In the genomic region with DNA sequence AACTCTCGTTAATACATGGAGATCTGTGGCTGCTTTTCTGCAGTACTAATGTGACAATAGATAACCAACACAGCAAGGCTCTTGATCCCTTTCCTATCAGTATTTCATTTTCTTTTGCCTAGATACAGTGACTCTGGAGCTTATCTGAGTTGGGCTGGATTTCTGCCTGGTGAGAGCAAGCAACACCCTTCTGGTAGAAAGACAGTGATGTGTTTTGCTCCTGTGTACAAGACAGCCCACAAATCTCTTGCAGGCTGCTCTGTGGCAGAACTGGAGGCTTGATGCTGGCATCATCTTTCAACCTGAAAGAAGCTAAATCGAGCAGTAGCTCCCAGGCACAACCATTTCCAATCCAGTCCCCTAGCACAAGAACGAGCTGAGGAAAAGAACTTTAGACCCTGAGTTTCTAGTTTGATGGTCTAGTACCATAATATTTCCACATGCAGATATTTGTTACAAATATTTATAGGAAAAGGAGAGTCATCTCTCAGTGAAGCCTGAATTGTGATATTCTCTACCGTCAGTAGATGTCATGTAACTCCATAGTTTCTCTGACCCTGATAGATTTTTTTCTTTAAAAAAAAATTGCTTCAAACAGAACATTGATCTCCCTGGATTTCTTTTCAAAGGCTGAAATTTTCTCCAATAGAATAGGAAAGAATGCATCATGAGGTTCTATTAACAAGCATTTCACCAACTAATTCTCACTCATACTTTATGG, we compare ENCODE assay signal across 20 mouse cellular contexts.
DNase-seq lines count a peak whose midpoint lies in the region; ATAC-seq and TF ChIP-seq lines count a peak whose summit lies in the region.
"Had no signal": no experiment of that assay in that cellular context is flagged by ENCODE, and none has a peak within 500 bp of the region (broad histone marks: within the 10 kb centered on the region; RNA-seq: fewer than 3 reads in every experiment).

No protein-coding gene starts in this region.

- no peak overlapping the region for H3K9ac ChIP-seq in hindbrain, embryonic 14.5 days
- H3K9ac ChIP-seq in hindbrain, embryonic 13.5 days, result no peak overlapping the region
- no peak overlapping the region for H3K9ac ChIP-seq in midbrain, postnatal 0 days (replicated peaks; ENCODE audit: low read length, poor library complexity, severe bottlenecking)
- no peak overlapping the region for H3K9ac ChIP-seq in intestine, embryonic 16.5 days (ENCODE audit: low read depth, low read length)
- H3K9ac ChIP-seq: heart, embryonic 13.5 days; liver, embryonic 14.5 days; lung, embryonic 15.5 days; midbrain, embryonic 12.5 days; neural tube, embryonic 15.5 days had no signal

- no peaks in the 10 kb centered on the region for H3K4me1 ChIP-seq in hindbrain, embryonic 14.5 days (replicated peaks; ENCODE audit: control insufficient read depth, insufficient read depth, low read length)
- no peaks in the 10 kb centered on the region for H3K4me1 ChIP-seq in hindbrain, embryonic 13.5 days (replicated peaks)
- H3K4me1 ChIP-seq in midbrain, postnatal 0 days (ENCODE audit: insufficient read depth, low read length), result no peaks in the 10 kb centered on the region
- no peaks in the 10 kb centered on the region for H3K4me1 ChIP-seq in midbrain, embryonic 10.5 days
- H3K4me1 ChIP-seq in intestine, embryonic 16.5 days (ENCODE audit: control insufficient read depth, insufficient read depth, low read length), result no peaks in the 10 kb centered on the region
- H3K4me1 ChIP-seq: forebrain, embryonic 10.5 days; heart, embryonic 13.5 days; lung, embryonic 15.5 days; midbrain, embryonic 12.5 days; neural tube, embryonic 15.5 days had no signal

- TF ChIP-seq CTCF in midbrain, postnatal 0 days (IDR thresholded peaks at IDR 0.05), result peak; percentile 53

- H3K36me3 ChIP-seq in hindbrain, embryonic 14.5 days (replicated peaks; ENCODE audit: control insufficient read depth, insufficient read depth), result no peaks in the 10 kb centered on the region
- no peaks in the 10 kb centered on the region for H3K36me3 ChIP-seq in hindbrain, embryonic 13.5 days
- no peaks in the 10 kb centered on the region for H3K36me3 ChIP-seq in midbrain, postnatal 0 days (ENCODE audit: insufficient read depth, low read length)
- no peaks in the 10 kb centered on the region for H3K36me3 ChIP-seq in midbrain, embryonic 10.5 days
- no peaks in the 10 kb centered on the region for H3K36me3 ChIP-seq in intestine, embryonic 16.5 days (ENCODE audit: control insufficient read depth, insufficient read depth, low read length)
- H3K36me3 ChIP-seq: forebrain, embryonic 10.5 days; heart, embryonic 13.5 days; lung, embryonic 15.5 days; midbrain, embryonic 12.5 days; neural tube, embryonic 15.5 days had no signal

- no peaks in the 10 kb centered on the region for H3K9me3 ChIP-seq in hindbrain, embryonic 14.5 days (ENCODE audit: control insufficient read depth, low read length)
- H3K9me3 ChIP-seq in hindbrain, embryonic 13.5 days, result no peaks in the 10 kb centered on the region
- H3K9me3 ChIP-seq in midbrain, postnatal 0 days (ENCODE audit: low read length), result no peaks in the 10 kb centered on the region
- no peaks in the 10 kb centered on the region for H3K9me3 ChIP-seq in midbrain, embryonic 10.5 days (replicated peaks)
- H3K9me3 ChIP-seq in intestine, embryonic 16.5 days (ENCODE audit: control insufficient read depth, low read length), result no peaks in the 10 kb centered on the region
- H3K9me3 ChIP-seq: forebrain, embryonic 10.5 days; heart, embryonic 13.5 days; lung, embryonic 15.5 days; midbrain, embryonic 12.5 days; neural tube, embryonic 15.5 days had no signal

- WGBS in hindbrain, embryonic 14.5 days, result 83% methylated on average over 4 of the region's 4 CpGs
- WGBS in hindbrain, embryonic 13.5 days, result 77% methylated on average over 4 of the region's 4 CpGs
- 79% methylated on average over 4 of the region's 4 CpGs for WGBS in midbrain, postnatal 0 days
- 84% methylated on average over 4 of the region's 4 CpGs for WGBS in midbrain, embryonic 10.5 days
- 71% methylated on average over 4 of the region's 4 CpGs for WGBS in intestine, embryonic 16.5 days

- no peak overlapping the region for H3K27ac ChIP-seq in hindbrain, embryonic 14.5 days
- no peak overlapping the region for H3K27ac ChIP-seq in hindbrain, embryonic 13.5 days
- H3K27ac ChIP-seq in midbrain, postnatal 0 days (ENCODE audit: low read depth, low read length), result no peak overlapping the region
- H3K27ac ChIP-seq in midbrain, embryonic 10.5 days (replicated peaks), result no peak overlapping the region
- no peak overlapping the region for H3K27ac ChIP-seq in intestine, embryonic 16.5 days (ENCODE audit: low read length)
- H3K27ac ChIP-seq: forebrain, embryonic 10.5 days; heart, embryonic 13.5 days; kidney, postnatal 0 days; liver, embryonic 14.5 days; lung, embryonic 15.5 days; macrophage; midbrain, embryonic 12.5 days; neural tube, embryonic 15.5 days had no signal

- H3K4me3 ChIP-seq in hindbrain, embryonic 14.5 days (replicated peaks; ENCODE audit: low read length), result no peak overlapping the region
- no peak overlapping the region for H3K4me3 ChIP-seq in hindbrain, embryonic 13.5 days
- H3K4me3 ChIP-seq in midbrain, postnatal 0 days (ENCODE audit: low read depth, low read length), result no peak overlapping the region
- H3K4me3 ChIP-seq in midbrain, embryonic 10.5 days, result no peak overlapping the region
- no peak overlapping the region for H3K4me3 ChIP-seq in intestine, embryonic 16.5 days (ENCODE audit: low read length)
- H3K4me3 ChIP-seq: forebrain, embryonic 10.5 days; heart, embryonic 13.5 days; lung, embryonic 15.5 days; midbrain, embryonic 12.5 days; myocyte; neural tube, embryonic 15.5 days had no signal

- no peak overlapping the region for H3K4me2 ChIP-seq in hindbrain, embryonic 14.5 days (replicated peaks)
- no peak overlapping the region for H3K4me2 ChIP-seq in hindbrain, embryonic 13.5 days
- H3K4me2 ChIP-seq in midbrain, postnatal 0 days (ENCODE audit: low read depth, low read length, poor library complexity, severe bottlenecking), result no peak overlapping the region
- H3K4me2 ChIP-seq in intestine, embryonic 16.5 days (ENCODE audit: low read depth, low read length), result no peak overlapping the region
- H3K4me2 ChIP-seq: heart, embryonic 13.5 days; lung, embryonic 15.5 days; midbrain, embryonic 12.5 days; neural tube, embryonic 15.5 days had no signal

- no peaks in the 10 kb centered on the region for H3K27me3 ChIP-seq in hindbrain, embryonic 14.5 days (ENCODE audit: control insufficient read depth, insufficient read depth, low read length)
- H3K27me3 ChIP-seq in hindbrain, embryonic 13.5 days, result no peaks in the 10 kb centered on the region
- H3K27me3 ChIP-seq in midbrain, postnatal 0 days (ENCODE audit: insufficient read depth, low read length), result no peaks in the 10 kb centered on the region
- H3K27me3 ChIP-seq in midbrain, embryonic 10.5 days (ENCODE audit: low read depth, poor library complexity, severe bottlenecking), result no peaks in the 10 kb centered on the region
- no peaks in the 10 kb centered on the region for H3K27me3 ChIP-seq in intestine, embryonic 16.5 days (replicated peaks; ENCODE audit: control insufficient read depth, insufficient read depth, low read length)
- H3K27me3 ChIP-seq: heart, embryonic 13.5 days; lung, embryonic 15.5 days; midbrain, embryonic 12.5 days; neural tube, embryonic 15.5 days had no signal

- ATAC-seq in hindbrain, embryonic 14.5 days (ENCODE audit: low FRiP score), result no peak
- ATAC-seq in hindbrain, embryonic 13.5 days (ENCODE audit: low FRiP score), result no peak
- no peak for ATAC-seq in midbrain, postnatal 0 days (ENCODE audit: low FRiP score)
- no peak for ATAC-seq in intestine, embryonic 16.5 days
- ATAC-seq: hindbrain, embryonic 16.5 days had no signal

- peak; percentile 39 for DNase-seq in hindbrain, embryonic 14.5 days (ENCODE audit: low spot score)
- DNase-seq in midbrain, postnatal 0 days (ENCODE audit: low spot score), result peak; percentile 32
- DNase-seq in midbrain, embryonic 10.5 days (ENCODE audit: low spot score), result no peak
- DNase-seq in brain, adult 2 months (ENCODE audit: low read depth, low spot score), result peak; percentile 55
- peak; percentile 44 for DNase-seq in telencephalon, adult 2 months (ENCODE audit: low read depth, low spot score)
- DNase-seq: adrenal gland, postnatal 25 days; cerebellum, adult 8-10 months; kidney, adult 11 months had no signal
